Comparison of ENCODE assay signal across 9 mouse cellular contexts in the genomic region with DNA sequence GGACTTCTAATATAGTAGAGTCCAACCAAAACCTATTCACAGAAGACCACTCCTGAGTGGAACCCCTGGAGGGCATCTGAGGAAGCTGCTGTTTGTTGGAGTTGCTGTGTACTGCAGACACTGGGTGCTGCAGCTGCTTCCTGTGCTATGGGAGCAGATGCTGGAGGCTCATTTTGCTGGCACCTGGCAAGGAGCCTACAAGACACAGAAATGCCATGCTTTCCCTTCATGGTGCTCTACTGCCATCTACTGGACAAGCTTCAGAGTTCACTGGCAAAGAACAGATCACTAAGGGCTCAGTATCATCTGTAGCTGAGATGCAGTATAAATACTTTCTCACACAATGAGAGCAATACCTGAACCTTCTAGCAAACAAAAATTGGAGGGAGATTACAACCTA. TPM values are rescaled to one million over a fixed set of nuclear protein-coding genes. Genes with fewer than 3 reads are reported as not detected.
DNase-seq lines count a peak whose midpoint lies in the region; ATAC-seq and TF ChIP-seq lines count a peak whose summit lies in the region.
"Not testable (repeated sequence)": the region's sequence is repeated elsewhere in the genome, so short reads cannot be mapped to it uniquely, and the experiment has no call there.
"Had no signal": no experiment of that assay in that cellular context is flagged by ENCODE, and none has a peak within 500 bp of the region (broad histone marks: within the 10 kb centered on the region; RNA-seq: fewer than 3 reads in every experiment).

No protein-coding gene starts in this region.

- intact Hi-C loops in heart, postnatal 10 days (cut with DNase I): loop anchor here (5.0 kb wide), 3 partner anchors 34 to 482 kb away; no protein-coding TSS in a partner anchor

- H3K27me3 ChIP-seq in E14TG2a.4 (ENCODE audit: insufficient read depth, low read length); forebrain, embryonic 11.5 days (ENCODE audit: control insufficient read depth, insufficient read depth, low read length); stomach, embryonic 16.5 days (ENCODE audit: control insufficient read depth, insufficient read depth, low read length): not testable (repeated sequence)

- TF ChIP-seq CTCF in E14TG2a.4 (conservative IDR thresholded peaks at IDR 0.05; ENCODE audit: low read length): peak; percentile 47

- not testable (repeated sequence) for H3K4me2 ChIP-seq in forebrain, embryonic 11.5 days (ENCODE audit: low read depth, low read length, severe bottlenecking); stomach, embryonic 16.5 days (ENCODE audit: low read depth, low read length)

- not testable (repeated sequence) for H3K9me3 ChIP-seq in E14TG2a.4 (ENCODE audit: low read length); forebrain, embryonic 11.5 days (ENCODE audit: control insufficient read depth, low read length); stomach, embryonic 16.5 days (replicated peaks; ENCODE audit: control insufficient read depth, low read length)

- H3K4me1 ChIP-seq in E14TG2a.4 (replicated peaks; ENCODE audit: low read depth, low read length); forebrain, embryonic 11.5 days (replicated peaks; ENCODE audit: control insufficient read depth, insufficient read depth, low read length); stomach, embryonic 16.5 days (ENCODE audit: control insufficient read depth, insufficient read depth, low read length): not testable (repeated sequence)

- ATAC-seq in forebrain, embryonic 11.5 days (replicated peaks; ENCODE audit: low FRiP score): peak; percentile 63
- peak; percentile 17; the same call in 1 of the 2 replicates for ATAC-seq in stomach, embryonic 16.5 days (ENCODE audit: insufficient read depth, low FRiP score)

- not testable (repeated sequence) for H3K36me3 ChIP-seq in E14TG2a.4 (ENCODE audit: insufficient read depth, low read length); forebrain, embryonic 11.5 days (ENCODE audit: control insufficient read depth, insufficient read depth, low read length); stomach, embryonic 16.5 days (ENCODE audit: control insufficient read depth, insufficient read depth, low read length)

- not testable (repeated sequence) for H3K9ac ChIP-seq in forebrain, embryonic 11.5 days (ENCODE audit: low read length); stomach, embryonic 16.5 days (ENCODE audit: low read length)

- peak; percentile 17 for DNase-seq in c-Kit-negative CD71-positive TER-119-positive erythroid progenitor cells, embryonic 14.5 days (ENCODE audit: low read depth, low spot score)
- DNase-seq in forebrain, embryonic 11.5 days (ENCODE audit: low spot score): peak; percentile 74
- DNase-seq in heart, postnatal 10 days: peak; percentile 70 to 84
- DNase-seq in kidney, postnatal 14 days: peak; percentile 77
- DNase-seq in liver: peak; percentile 31
- peak; percentile 39 for DNase-seq in neural tube, embryonic 10.5 days (ENCODE audit: extremely low spot score, low spot score)

- H3K4me3 ChIP-seq in E14TG2a.4 (replicated peaks; ENCODE audit: low read length); forebrain, embryonic 11.5 days (ENCODE audit: low read depth, low read length); stomach, embryonic 16.5 days (replicated peaks; ENCODE audit: low read length): not testable (repeated sequence)

- not testable (repeated sequence) for H3K27ac ChIP-seq in forebrain, embryonic 11.5 days (ENCODE audit: low read depth, low read length); stomach, embryonic 16.5 days (ENCODE audit: low read length)

RNA-seq across cellular contexts. Expression of gene H2-M10.5, which starts 16.1 kb away (rescaled TPM):
- polyA plus RNA-seq in forebrain, embryonic 11.5 days (2014; fragmentation: Nextera tagmentation; extraction: Ambion mirVana): not detected in 2 replicates
- total RNA-seq in heart, postnatal 10 days (2021): not detected
- not detected in 2 replicates for polyA plus RNA-seq in stomach, embryonic 16.5 days (2015; fragmentation: Nextera tagmentation; extraction: Ambion mirVana)
- polyA plus RNA-seq: embryonic facial prominence, embryonic 12.5 days had no signal

RNA-seq across cellular contexts. Expression of gene H2-M10.6, which starts 23.2 kb away (rescaled TPM):
- not detected in 2 replicates for polyA plus RNA-seq in forebrain, embryonic 11.5 days (2014; fragmentation: Nextera tagmentation; extraction: Ambion mirVana)
- total RNA-seq in heart, postnatal 10 days (2021): not detected
- polyA plus RNA-seq in stomach, embryonic 16.5 days (2015; fragmentation: Nextera tagmentation; extraction: Ambion mirVana): not detected in 2 replicates
- polyA plus RNA-seq: embryonic facial prominence, embryonic 12.5 days had no signal

RNA-seq across cellular contexts. Expression of gene Trim26, which starts 48.1 kb away (rescaled TPM):
- polyA plus RNA-seq in forebrain, embryonic 11.5 days (2014; fragmentation: Nextera tagmentation; extraction: Ambion mirVana): 30.9 and 31.7 TPM in 2 replicates
- total RNA-seq in heart, postnatal 10 days (2021): 10 to 100 TPM; 23.1 to 24.2 TPM
- polyA plus RNA-seq in stomach, embryonic 16.5 days (2015; fragmentation: Nextera tagmentation; extraction: Ambion mirVana): 39.9 and 41.3 TPM in 2 replicates

Comparison
In these comparisons a context has a peak if more than half of its experiments do, and no peak if none do; other contexts are left out.
1. DNase-seq: peak in every context shown above with its lines; median percentile 77 in heart, postnatal 10 days; 77 in kidney, postnatal 14 days; 74 in forebrain, embryonic 11.5 days; 39 in neural tube, embryonic 10.5 days; 31 in liver; 17 in c-Kit-negative CD71-positive TER-119-positive erythroid progenitor cells, embryonic 14.5 days.